1 mouse cellular context compared by ENCODE assay signal in the genomic region with DNA sequence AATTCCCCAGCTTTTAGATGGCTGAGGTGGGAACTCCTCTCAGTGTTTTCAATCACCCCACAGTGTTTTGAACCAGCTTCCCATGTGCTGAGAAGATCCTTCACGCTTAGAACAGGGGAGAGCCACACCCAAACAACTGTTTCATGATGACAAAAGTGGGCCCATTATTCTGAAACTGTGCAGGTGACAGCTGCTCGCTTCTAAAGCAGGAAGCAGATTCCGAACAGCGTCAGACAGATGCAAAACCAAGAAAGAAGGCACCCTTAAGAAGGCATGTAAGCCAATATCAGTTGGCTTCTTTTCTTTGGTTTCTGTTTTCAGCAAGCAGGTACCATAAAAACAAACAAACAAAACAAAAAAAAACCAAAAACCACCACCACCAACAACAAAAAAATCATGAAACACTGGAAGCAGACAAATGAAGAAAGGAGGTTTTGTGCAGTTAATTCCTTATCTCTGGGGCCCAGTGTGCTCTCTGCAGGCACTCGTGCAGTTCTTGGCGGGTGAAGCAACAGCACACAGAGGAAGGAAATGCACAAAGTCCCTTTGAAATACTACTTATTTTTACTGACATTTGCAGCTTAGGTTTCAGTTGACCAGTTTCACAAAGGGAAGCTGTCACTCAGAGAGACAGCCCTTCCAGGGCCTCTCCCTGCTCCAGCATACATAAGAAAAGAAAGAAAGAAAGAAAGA.
TF ChIP-seq lines count a peak whose summit lies in the region.

No protein-coding gene starts in this region.

TF ChIP-seq in MEL, 35 proteins besides CTCF, POLR2A, EP300 and RAD21 (continued from another document):
- TF ChIP-seq JUND (IDR thresholded peaks at IDR 0.05; ENCODE audit: low read depth, low read length), result no peak
- TF ChIP-seq NRF1 (IDR thresholded peaks at IDR 0.05; ENCODE audit: insufficient read depth, low read depth, low read length, poor library complexity, severe bottlenecking), result no peak
- peak; percentile 71 for TF ChIP-seq MAX (IDR thresholded peaks at IDR 0.05; ENCODE audit: low read length)
- peak; percentile 70; the same call in 1 of the 2 replicates for TF ChIP-seq MYC (IDR thresholded peaks at IDR 0.05; ENCODE audit: low read depth, low read length)
- TF ChIP-seq ELF1 (IDR thresholded peaks at IDR 0.05; ENCODE audit: low read depth, low read length), result no peak
- TF ChIP-seq ZNF384 (IDR thresholded peaks at IDR 0.05; ENCODE audit: low read depth, low read length), result 0 out of 2 replicates have a peak, but pooled peaks have one; percentile 20
